Mouse (Mus musculus) retina, postnatal 7 days (tissue): Measurements from ENCODE around the gene Crygd.
A peak's percentile ranks its signal among the peaks of the same experiment; 100 is the strongest.
"Not testable (repeated sequence)": the region's sequence is repeated elsewhere in the genome, so short reads cannot be mapped to it uniquely, and the experiment has no call there.

Source experiments
- DNase-seq: peaks from one replicate; pipeline ENCODE4 v3.0.0-alpha.2; 2012; ENCODE audit warnings: low read depth, low spot score

Gene Crygd

GRCm38 (mm10) chr1:65063352-65063751 is at the start of gene Crygd:
Gene Crygd, minus strand, starts transcription at chr1:65063452.
- no peak for DNase-seq

GRCm38 (mm10) chr1:65112807-65113196 is 49.5 kb upstream of the Crygd start:
- DNase-seq, result no peak

- peak; percentile 84 for DNase-seq
Observed at GRCm38 (mm10) chr1:65112031-65112806, 49.0 kb upstream of the Crygd start.

GRCm38 (mm10) chr1:65109756-65110435 is 46.6 kb upstream of the Crygd start:
- no peak for DNase-seq

GRCm38 (mm10) chr1:65109196-65109595 is 45.9 kb upstream of the Crygd start:
- DNase-seq, result no peak

GRCm38 (mm10) chr1:65107654-65108279 is 44.5 kb upstream of the Crygd start:
- DNase-seq, result no peak

- DNase-seq, result no peak
Observed at GRCm38 (mm10) chr1:65103273-65103672, 40.0 kb upstream of the Crygd start, which contains the start of gene Cryga. Gene Cryga, minus strand, starts transcription at chr1:65103373.

- no peak for DNase-seq
Observed at GRCm38 (mm10) chr1:65096953-65097352, 33.7 kb upstream of the Crygd start.

- DNase-seq, result no peak
Observed at GRCm38 (mm10) chr1:65091566-65091965, 28.3 kb upstream of the Crygd start.

- no peak for DNase-seq
Observed at GRCm38 (mm10) chr1:65090370-65090769, 27.1 kb upstream of the Crygd start.

GRCm38 (mm10) chr1:65088567-65089356 is 25.5 kb upstream of the Crygd start:
- no peak for DNase-seq

- no peak for DNase-seq
Observed at GRCm38 (mm10) chr1:65082188-65082587, 18.9 kb upstream of the Crygd start, which contains the start of gene Crygb. Gene Crygb, minus strand, starts transcription at chr1:65082288.

- no peak for DNase-seq
Observed at GRCm38 (mm10) chr1:65075607-65076006, 12.4 kb upstream of the Crygd start.

GRCm38 (mm10) chr1:65073589-65073988 is 10.3 kb upstream of the Crygd start, which contains the start of gene Crygc:
Gene Crygc, minus strand, starts transcription at chr1:65073689.
- DNase-seq, result no peak

- DNase-seq, result no peak
Observed at GRCm38 (mm10) chr1:65067842-65068241, 4.6 kb upstream of the Crygd start.

- DNase-seq, result no peak
Observed at GRCm38 (mm10) chr1:65064201-65064600, 949 bp upstream of the Crygd start.

- DNase-seq, result no peak
Observed at GRCm38 (mm10) chr1:65052140-65052539, 11.1 kb downstream of the Crygd start.

GRCm38 (mm10) chr1:65051696-65052095 is 11.6 kb downstream of the Crygd start:
- no peak for DNase-seq

GRCm38 (mm10) chr1:65050952-65051351 is 12.3 kb downstream of the Crygd start, which contains the start of gene Cryge:
Gene Cryge, minus strand, starts transcription at chr1:65051149.
- not testable (repeated sequence) for DNase-seq

GRCm38 (mm10) chr1:65048781-65049180 is 14.5 kb downstream of the Crygd start:
- DNase-seq, result no peak

GRCm38 (mm10) chr1:65046401-65047109 is 16.7 kb downstream of the Crygd start:
- DNase-seq, result no peak
